Mouse (Mus musculus) spleen, adult 2 months (tissue): ENCODE measurements around the gene Asrgl1.

Experiments
- CTCF ChIP-seq: fragments of 200-500 bp; IDR thresholded peaks from 2 replicates; pipeline ENCODE4 v1.5.1; 2011; ENCODE audit warnings: mild to moderate bottlenecking, inconsistent platforms; ENCODE audit not compliant: insufficient read depth, insufficient read length, insufficient replicate concordance; ENCODE audit errors: extremely low read depth
- POLR2A ChIP-seq: fragments of 200-500 bp; IDR thresholded peaks from 2 replicates; pipeline ENCODE4 v1.6.1; 2011; ENCODE audit warnings: low read depth, low read length, inconsistent platforms

DNA sequence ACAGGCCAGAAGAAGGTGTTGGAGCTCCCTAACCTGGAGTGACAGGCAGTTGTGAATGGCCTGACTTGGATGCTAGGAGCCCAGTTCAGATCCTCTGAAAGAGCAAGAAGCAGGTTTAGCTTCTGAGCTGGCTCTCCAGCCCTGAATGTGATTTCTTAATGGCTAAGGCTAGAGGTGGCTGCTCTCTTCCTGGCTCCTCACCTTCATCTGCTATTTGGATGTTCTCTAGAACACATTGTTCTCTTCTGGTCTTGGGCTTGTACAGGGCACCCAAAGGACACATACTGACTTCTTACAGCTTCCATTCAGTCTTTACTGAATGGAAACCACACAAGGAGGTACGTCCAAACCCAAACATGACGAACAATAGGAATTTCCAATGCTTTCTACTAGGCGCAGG is 59.4 kb downstream of the Asrgl1 start:
- TF ChIP-seq POLR2A (no peak), CTCF (no peak)
